Comparison of ENCODE assay signal across 8 mouse cellular contexts in the genomic region with DNA sequence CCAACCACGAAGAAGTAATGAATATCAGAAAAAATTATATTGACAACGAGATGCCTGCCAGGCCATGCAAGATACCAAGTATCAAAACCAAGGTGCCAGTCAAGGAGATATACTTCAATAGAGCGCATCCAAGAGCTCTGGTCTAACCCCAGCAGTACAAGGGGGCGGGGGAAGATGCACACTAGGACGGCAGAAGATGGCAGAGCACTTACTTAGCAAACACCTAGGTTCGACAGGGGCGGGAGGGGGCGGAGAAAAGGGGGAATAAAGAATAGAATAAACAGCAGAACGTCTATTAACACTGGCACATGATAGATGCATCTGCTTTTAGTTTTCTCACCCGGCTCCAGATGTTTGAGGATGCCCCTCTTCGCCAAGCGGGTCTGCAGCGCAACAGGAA. TPM values are rescaled to one million over a fixed set of nuclear protein-coding genes. Genes with fewer than 3 reads are reported as not detected.
A peak's percentile ranks its signal among the peaks of the same experiment; 100 is the strongest.
DNase-seq lines count a peak whose midpoint lies in the region; ATAC-seq and TF ChIP-seq lines count a peak whose summit lies in the region.

No protein-coding gene starts in this region.

- no peak for DNase-seq in heart, postnatal 36 days
- peak; percentile 71 for DNase-seq in MEL (ENCODE audit: low read depth, low spot score)
- no peak for DNase-seq in midbrain, embryonic 14.5 days
- no peak for DNase-seq in left cerebral cortex, postnatal 36 days (ENCODE audit: low spot score in 2 of 2)
- DNase-seq in layer of hippocampus, postnatal 14 days (ENCODE audit: low spot score in 2 of 2) = no peak
- no peak for DNase-seq in cerebellum, postnatal 25 days

- H3K4me3 ChIP-seq in heart, embryonic 16.5 days (ENCODE audit: low read length) = peak overlapping the region; percentile 70
- peak overlapping the region; percentile 74 to 77 for H3K4me3 ChIP-seq in MEL (ENCODE audit: control insufficient read depth in 1 of 2, insufficient read depth in 1 of 2, low read depth in 2 of 2, low read length in 2 of 2)
- peak overlapping the region; percentile 53 for H3K4me3 ChIP-seq in hindbrain, embryonic 12.5 days
- H3K4me3 ChIP-seq in midbrain, embryonic 14.5 days (replicated peaks; ENCODE audit: low read depth, low read length) = peak overlapping the region; percentile 53

- ATAC-seq in heart, embryonic 16.5 days (replicated peaks; ENCODE audit: extremely low read depth, insufficient read depth, low FRiP score) = no peak
- no peak for ATAC-seq in hindbrain, embryonic 12.5 days (ENCODE audit: low FRiP score)
- ATAC-seq in midbrain, embryonic 14.5 days (ENCODE audit: low FRiP score, low TSS enrichment) = no peak

- H3K27ac ChIP-seq in heart, embryonic 16.5 days (ENCODE audit: low read length) = no peak overlapping the region; the same call in 1 of the 2 replicates
- H3K27ac ChIP-seq in MEL (ENCODE audit: control insufficient read depth, low read depth, low read length) = peak overlapping the region; percentile 94
- 0 out of 2 replicates have a peak overlapping the region, but pooled peaks have one; percentile 86 for H3K27ac ChIP-seq in hindbrain, embryonic 12.5 days
- peak overlapping the region; percentile 88 for H3K27ac ChIP-seq in midbrain, embryonic 14.5 days (replicated peaks; ENCODE audit: low read depth, low read length)

- whole genome bisulfite sequencing in heart, embryonic 16.5 days = 24% methylated on average over 12 of the region's 13 CpGs
- 39% methylated on average over 13 of the region's 13 CpGs for WGBS in hindbrain, embryonic 12.5 days
- 33% methylated on average over 13 of the region's 13 CpGs for WGBS in midbrain, embryonic 14.5 days

- H3K27me3 ChIP-seq in heart, embryonic 16.5 days (ENCODE audit: control insufficient read depth, insufficient read depth, low read length) = no peaks in the 10 kb centered on the region
- H3K27me3 ChIP-seq in MEL (ENCODE audit: control insufficient read depth in 1 of 2, insufficient read depth in 2 of 2, low read length in 2 of 2) = no peaks in the 10 kb centered on the region
- no peaks in the 10 kb centered on the region for H3K27me3 ChIP-seq in hindbrain, embryonic 12.5 days
- H3K27me3 ChIP-seq in midbrain, embryonic 14.5 days (ENCODE audit: control insufficient read depth, insufficient read depth, low read length) = no peaks in the 10 kb centered on the region

- intact Hi-C loops in heart, postnatal 36 days (cut with DNase I) = no loop called here
- intact Hi-C loops in left cerebral cortex, postnatal 36 days (cut with DNase I) = no loop called here

- H3K79me2 ChIP-seq in MEL (ENCODE audit: control insufficient read depth, insufficient read depth, low read length, poor library complexity) = peaks cover 9% of the 10 kb centered on the region

- peak overlapping the region; percentile 65 for H3K9ac ChIP-seq in heart, embryonic 16.5 days (ENCODE audit: low read length)
- peak overlapping the region; percentile 79 for H3K9ac ChIP-seq in MEL (ENCODE audit: control insufficient read depth, low read depth, low read length, poor library complexity, severe bottlenecking)
- H3K9ac ChIP-seq in hindbrain, embryonic 12.5 days = peak overlapping the region; percentile 53
- H3K9ac ChIP-seq in midbrain, embryonic 14.5 days (replicated peaks; ENCODE audit: low read length) = peak overlapping the region; percentile 60

- TF ChIP-seq EP300 in MEL (IDR thresholded peaks at IDR 0.05; ENCODE audit: low read depth in 1 of 2, low read length in 2 of 2) = no peak

- peaks cover 5% of the 10 kb centered on the region; the same call in 1 of the 2 replicates for H3K36me3 ChIP-seq in heart, embryonic 16.5 days (ENCODE audit: control insufficient read depth, insufficient read depth)
- peaks cover 1 to 8% of the 10 kb centered on the region in 2 experiments; a peak in 3 of 4 replicates for H3K36me3 ChIP-seq in MEL (ENCODE audit: control insufficient read depth in 1 of 2, insufficient read depth in 2 of 2, low read length in 2 of 2)
- peaks cover 17% of the 10 kb centered on the region for H3K36me3 ChIP-seq in hindbrain, embryonic 12.5 days
- peaks cover 25% of the 10 kb centered on the region for H3K36me3 ChIP-seq in midbrain, embryonic 14.5 days (ENCODE audit: control insufficient read depth, insufficient read depth, low read length)

- TF ChIP-seq RAD21 in MEL (IDR thresholded peaks at IDR 0.05; ENCODE audit: low read depth, low read length) = no peak

- TF ChIP-seq CTCF in MEL (IDR thresholded peaks at IDR 0.05 in 2 of 3, conservative IDR thresholded peaks at IDR 0.05 in 1 of 3; ENCODE audit: control insufficient read depth in 1 of 3, insufficient read depth in 1 of 3, low read depth in 2 of 3, low read length in 3 of 3, poor library complexity in 1 of 3, severe bottlenecking in 1 of 3) = no peak

- TF ChIP-seq POLR2A in MEL (IDR thresholded peaks at IDR 0.05; ENCODE audit: control insufficient read depth in 1 of 2, insufficient read depth in 1 of 2, low read depth in 1 of 2, low read length in 2 of 2, poor library complexity in 1 of 2) = no peak

- peak overlapping the region; percentile 67 for H3K4me2 ChIP-seq in heart, embryonic 16.5 days (ENCODE audit: low read depth, low read length)
- H3K4me2 ChIP-seq in hindbrain, embryonic 12.5 days (replicated peaks) = peak overlapping the region; percentile 62
- peak overlapping the region; percentile 54 for H3K4me2 ChIP-seq in midbrain, embryonic 14.5 days (ENCODE audit: low read length)

- H3K9me3 ChIP-seq in heart, embryonic 16.5 days (replicated peaks; ENCODE audit: control insufficient read depth, low read length) = no peaks in the 10 kb centered on the region
- no peaks in the 10 kb centered on the region for H3K9me3 ChIP-seq in MEL (replicated peaks; ENCODE audit: insufficient read depth, low read length)
- H3K9me3 ChIP-seq in hindbrain, embryonic 12.5 days (replicated peaks) = no peaks in the 10 kb centered on the region
- H3K9me3 ChIP-seq in midbrain, embryonic 14.5 days (ENCODE audit: control insufficient read depth, low read length) = no peaks in the 10 kb centered on the region

- H3K4me1 ChIP-seq in heart, embryonic 16.5 days (ENCODE audit: control insufficient read depth, insufficient read depth, low read length) = peaks cover 2% of the 10 kb centered on the region; the same call in 1 of the 2 replicates
- H3K4me1 ChIP-seq in MEL (ENCODE audit: control insufficient read depth in 1 of 2, insufficient read depth in 2 of 2, low read length in 2 of 2) = peaks cover 2 to 9% of the 10 kb centered on the region in 2 experiments; a peak in 3 of 4 replicates
- peaks cover 8% of the 10 kb centered on the region for H3K4me1 ChIP-seq in hindbrain, embryonic 12.5 days
- H3K4me1 ChIP-seq in midbrain, embryonic 14.5 days (ENCODE audit: control insufficient read depth, insufficient read depth, low read length) = 0 out of 2 replicates have a peak, but pooled peaks cover 4% of the 10 kb centered on the region

RNA-seq across cellular contexts. Expression of gene Pqbp1, which starts 0.9 kb away (rescaled TPM):
- 74.7 and 82.7 TPM in 2 replicates for polyA plus RNA-seq in heart, embryonic 16.5 days (2015; fragmentation: Nextera tagmentation; extraction: Ambion mirVana)
- total RNA-seq in heart, postnatal 36 days (2021) = 10 to 100 TPM; 22.2 to 22.4 TPM
- 202 and 204 TPM in 2 replicates for total RNA-seq in MEL (2012; rRNA removed)
- polyA plus RNA-seq in MEL (2012; ENCODE audit: insufficient read depth in 1 of 2, insufficient read length in 2 of 2, low read depth in 1 of 2, low replicate concordance in 2 of 2, missing spikeins in 1 of 2) = 100 to 1,000 TPM in 1 of 2 experiments, not detected in 1; 283 TPM
- 172 and 178 TPM in 2 replicates for polyA plus RNA-seq in hindbrain, embryonic 12.5 days (2016; fragmentation: Nextera tagmentation; extraction: Ambion mirVana)
- polyA plus RNA-seq in midbrain, embryonic 14.5 days (2014; fragmentation: Nextera tagmentation; extraction: Ambion mirVana) = 181 and 219 TPM in 2 replicates
- 10 to 100 TPM; 76.0 to 89.2 TPM for total RNA-seq in left cerebral cortex, postnatal 36 days (2021)
- 10 to 100 TPM; 72.6 to 80.1 TPM for total RNA-seq in layer of hippocampus, postnatal 14 days (2021)

RNA-seq across cellular contexts. Expression of gene Timm17b, which starts 0.9 kb away (rescaled TPM):
- polyA plus RNA-seq in heart, embryonic 16.5 days (2015; fragmentation: Nextera tagmentation; extraction: Ambion mirVana) = 114 and 122 TPM in 2 replicates
- total RNA-seq in heart, postnatal 36 days (2021) = 10 to 100 TPM; 44.5 to 49.0 TPM
- total RNA-seq in MEL (2012; rRNA removed) = 96.5 and 107 TPM in 2 replicates
- polyA plus RNA-seq in MEL (2012; ENCODE audit: insufficient read depth in 1 of 2, insufficient read length in 2 of 2, low read depth in 1 of 2, low replicate concordance in 2 of 2, missing spikeins in 1 of 2) = 100 to 1,000 TPM in 1 of 2 experiments, not detected in 1; 381 TPM
- 138 and 144 TPM in 2 replicates for polyA plus RNA-seq in hindbrain, embryonic 12.5 days (2016; fragmentation: Nextera tagmentation; extraction: Ambion mirVana)
- 171 and 214 TPM in 2 replicates for polyA plus RNA-seq in midbrain, embryonic 14.5 days (2014; fragmentation: Nextera tagmentation; extraction: Ambion mirVana)
- 10 to 100 TPM; 24.5 to 24.8 TPM for total RNA-seq in left cerebral cortex, postnatal 36 days (2021)
- total RNA-seq in layer of hippocampus, postnatal 14 days (2021) = 10 to 100 TPM; 20.8 to 23.9 TPM

RNA-seq across cellular contexts. Expression of gene Gm10491, which starts 9.4 kb away (rescaled TPM):
- not detected in 2 replicates for polyA plus RNA-seq in heart, embryonic 16.5 days (2015; fragmentation: Nextera tagmentation; extraction: Ambion mirVana)
- total RNA-seq in heart, postnatal 36 days (2021) = not detected
- total RNA-seq in MEL (2012; rRNA removed) = not detected in 2 replicates
- not detected for polyA plus RNA-seq in MEL (2012; ENCODE audit: insufficient read depth in 1 of 2, insufficient read length in 2 of 2, low read depth in 1 of 2, low replicate concordance in 2 of 2, missing spikeins in 1 of 2)
- not detected in 2 replicates for polyA plus RNA-seq in hindbrain, embryonic 12.5 days (2016; fragmentation: Nextera tagmentation; extraction: Ambion mirVana)
- polyA plus RNA-seq in midbrain, embryonic 14.5 days (2014; fragmentation: Nextera tagmentation; extraction: Ambion mirVana) = not detected in 2 replicates
- not detected for total RNA-seq in left cerebral cortex, postnatal 36 days (2021)
- not detected for total RNA-seq in layer of hippocampus, postnatal 14 days (2021)

RNA-seq across cellular contexts. Expression of gene Gm10490, which starts 11.1 kb away (rescaled TPM):
- polyA plus RNA-seq in heart, embryonic 16.5 days (2015; fragmentation: Nextera tagmentation; extraction: Ambion mirVana) = not detected in 2 replicates
- total RNA-seq in heart, postnatal 36 days (2021) = not detected
- total RNA-seq in MEL (2012; rRNA removed) = not detected in 2 replicates
- polyA plus RNA-seq in MEL (2012; ENCODE audit: insufficient read depth in 1 of 2, insufficient read length in 2 of 2, low read depth in 1 of 2, low replicate concordance in 2 of 2, missing spikeins in 1 of 2) = not detected
- not detected in 2 replicates for polyA plus RNA-seq in hindbrain, embryonic 12.5 days (2016; fragmentation: Nextera tagmentation; extraction: Ambion mirVana)
- polyA plus RNA-seq in midbrain, embryonic 14.5 days (2014; fragmentation: Nextera tagmentation; extraction: Ambion mirVana) = not detected in 2 replicates
- total RNA-seq in left cerebral cortex, postnatal 36 days (2021) = not detected
- not detected for total RNA-seq in layer of hippocampus, postnatal 14 days (2021)

RNA-seq across cellular contexts. Expression of gene Slc35a2, which starts 14.4 kb away (rescaled TPM):
- 28.9 and 30.5 TPM in 2 replicates for polyA plus RNA-seq in heart, embryonic 16.5 days (2015; fragmentation: Nextera tagmentation; extraction: Ambion mirVana)
- 10 to 100 TPM; 13.2 to 16.7 TPM for total RNA-seq in heart, postnatal 36 days (2021)
- total RNA-seq in MEL (2012; rRNA removed) = 66.7 and 67.0 TPM in 2 replicates
- polyA plus RNA-seq in MEL (2012; ENCODE audit: insufficient read depth in 1 of 2, insufficient read length in 2 of 2, low read depth in 1 of 2, low replicate concordance in 2 of 2, missing spikeins in 1 of 2) = 10 to 100 TPM in 1 of 2 experiments, not detected in 1; 96.0 TPM
- 35.1 and 40.1 TPM in 2 replicates for polyA plus RNA-seq in hindbrain, embryonic 12.5 days (2016; fragmentation: Nextera tagmentation; extraction: Ambion mirVana)
- 17.4 and 24.6 TPM in 2 replicates for polyA plus RNA-seq in midbrain, embryonic 14.5 days (2014; fragmentation: Nextera tagmentation; extraction: Ambion mirVana)
- total RNA-seq in left cerebral cortex, postnatal 36 days (2021) = 10 to 100 TPM; 41.3 to 44.5 TPM
- total RNA-seq in layer of hippocampus, postnatal 14 days (2021) = 10 to 100 TPM; 45.9 to 52.7 TPM
